In genomic region chr12:96114727-96115379, GRCm38 (mm10) we compare ENCODE assay signal across 14 mouse cellular contexts.
DNase-seq lines count a peak whose midpoint lies in the region; ATAC-seq and TF ChIP-seq lines count a peak whose summit lies in the region.
"Had no signal": no experiment of that assay in that cellular context is flagged by ENCODE, and none has a peak within 500 bp of the region (broad histone marks: within the 10 kb centered on the region; RNA-seq: fewer than 3 reads in every experiment).

No protein-coding gene starts in this region.

- DNase-seq in layer of hippocampus, adult 11-12 months (ENCODE audit: low spot score), result peak; percentile 3
- DNase-seq in layer of hippocampus, postnatal 36 days, result no peak
- no peak for DNase-seq in testis, postnatal 10 days (ENCODE audit: low spot score)
- no peak for DNase-seq in kidney, postnatal 25 days
- DNase-seq: adrenal gland, postnatal 14 days; gastrocnemius, adult 2 months; kidney, adult 11 months; kidney, postnatal 14 days; lung, adult 18-20 months; lung, postnatal 4 days had no signal

- H3K27ac ChIP-seq in testis, adult 2 months (ENCODE audit: control insufficient read depth, insufficient read depth, low read depth, low read length), result no peak overlapping the region
- H3K27ac ChIP-seq in hindbrain, embryonic 15.5 days (replicated peaks), result no peak overlapping the region
- H3K27ac ChIP-seq in heart, embryonic 11.5 days (ENCODE audit: low read depth, low read length), result no peak overlapping the region
- H3K27ac ChIP-seq: gastrocnemius, adult 2 months; limb, embryonic 15.5 days had no signal

- no peak for TF ChIP-seq CTCF in testis, adult 2 months (IDR thresholded peaks at IDR 0.05; ENCODE audit: control insufficient read depth, insufficient read depth, insufficient replicate concordance, low read depth, low read length)

- H3K4me2 ChIP-seq in hindbrain, embryonic 15.5 days, result no peak overlapping the region
- no peak overlapping the region for H3K4me2 ChIP-seq in heart, embryonic 11.5 days
- H3K4me2 ChIP-seq: limb, embryonic 15.5 days had no signal

- no peaks in the 10 kb centered on the region for H3K36me3 ChIP-seq in testis, adult 2 months (ENCODE audit: control insufficient read depth, insufficient read depth, low read length)
- no peaks in the 10 kb centered on the region for H3K36me3 ChIP-seq in hindbrain, embryonic 15.5 days
- H3K36me3 ChIP-seq in heart, embryonic 11.5 days (ENCODE audit: control insufficient read depth, insufficient read depth, low read length), result no peaks in the 10 kb centered on the region
- H3K36me3 ChIP-seq: limb, embryonic 15.5 days had no signal

- peak overlapping the region; percentile 2; the same call in 1 of the 2 replicates for H3K4me3 ChIP-seq in testis, adult 2 months (ENCODE audit: control insufficient read depth, low read depth, low read length)
- H3K4me3 ChIP-seq in hindbrain, embryonic 15.5 days, result no peak overlapping the region
- no peak overlapping the region for H3K4me3 ChIP-seq in heart, embryonic 11.5 days (ENCODE audit: low read depth, low read length)
- H3K4me3 ChIP-seq: gastrocnemius, adult 2 months; limb, embryonic 15.5 days had no signal

- H3K9ac ChIP-seq in hindbrain, embryonic 15.5 days, result no peak overlapping the region
- H3K9ac ChIP-seq in heart, embryonic 11.5 days (ENCODE audit: low read depth, low read length), result no peak overlapping the region
- H3K9ac ChIP-seq: limb, embryonic 15.5 days had no signal

- no peaks in the 10 kb centered on the region; the same call in 1 of the 2 replicates for H3K4me1 ChIP-seq in testis, adult 2 months (ENCODE audit: control insufficient read depth, insufficient read depth, low read length)
- no peaks in the 10 kb centered on the region for H3K4me1 ChIP-seq in hindbrain, embryonic 15.5 days (replicated peaks)
- H3K4me1 ChIP-seq in heart, embryonic 11.5 days (ENCODE audit: control insufficient read depth, insufficient read depth, low read length), result no peaks in the 10 kb centered on the region
- H3K4me1 ChIP-seq: limb, embryonic 15.5 days had no signal

- ATAC-seq in hindbrain, embryonic 15.5 days (ENCODE audit: low FRiP score, low read depth), result peak; percentile 56; the same call in 1 of the 2 replicates
- ATAC-seq in heart, embryonic 11.5 days (replicated peaks; ENCODE audit: insufficient number of reproducible peaks, low FRiP score, low TSS enrichment), result no peak

- H3K27me3 ChIP-seq in testis, adult 2 months (ENCODE audit: control insufficient read depth, insufficient read depth, low read length), result no peaks in the 10 kb centered on the region
- no peaks in the 10 kb centered on the region for H3K27me3 ChIP-seq in hindbrain, embryonic 15.5 days
- H3K27me3 ChIP-seq in heart, embryonic 11.5 days (ENCODE audit: control insufficient read depth, insufficient read depth, low read length), result no peaks in the 10 kb centered on the region
- H3K27me3 ChIP-seq: limb, embryonic 15.5 days had no signal

- no peak for TF ChIP-seq POLR2A in testis, adult 2 months (IDR thresholded peaks at IDR 0.05; ENCODE audit: control insufficient read depth, low read depth, low read length)

- no peaks in the 10 kb centered on the region for H3K9me3 ChIP-seq in hindbrain, embryonic 15.5 days
- no peaks in the 10 kb centered on the region for H3K9me3 ChIP-seq in heart, embryonic 11.5 days (replicated peaks; ENCODE audit: control insufficient read depth, low read length)
- H3K9me3 ChIP-seq: limb, embryonic 15.5 days had no signal

- WGBS in hindbrain, embryonic 15.5 days, result 19% methylated on average over 3 of the region's 3 CpGs
- WGBS in heart, embryonic 11.5 days (ENCODE audit: insufficient replicate concordance), result 62% methylated on average over 3 of the region's 3 CpGs
